Comparison of ENCODE assay signal across 22 mouse cellular contexts in the genomic region with DNA sequence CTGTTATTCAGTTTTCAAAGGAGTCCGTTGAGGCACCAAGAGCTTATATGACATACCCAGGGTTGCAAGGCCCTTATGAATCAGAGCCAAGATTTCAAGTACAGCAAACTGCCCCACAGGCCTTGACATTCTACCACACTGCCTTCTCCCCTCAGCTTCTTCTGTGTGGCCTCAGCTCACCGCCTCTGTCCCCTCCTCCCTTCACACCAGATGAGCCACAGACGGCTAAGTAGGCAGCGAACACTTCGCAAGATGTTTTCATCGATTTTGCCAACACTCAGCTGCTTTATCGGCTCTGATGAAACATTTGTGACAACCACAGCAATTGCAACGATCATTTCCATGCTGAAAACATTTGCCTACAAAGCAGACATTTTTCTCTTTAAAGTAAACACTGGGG.
DNase-seq lines count a peak whose midpoint lies in the region; TF ChIP-seq lines count a peak whose summit lies in the region.
"Had no signal": no experiment of that assay in that cellular context is flagged by ENCODE, and none has a peak within 500 bp of the region (broad histone marks: within the 10 kb centered on the region; RNA-seq: fewer than 3 reads in every experiment).

No protein-coding gene starts in this region.

- peak; percentile 7 for DNase-seq in right cerebral cortex, adult 18-20 months
- no peak for DNase-seq in right cerebral cortex, postnatal 36 days (ENCODE audit: low spot score in 2 of 2)
- DNase-seq in adrenal gland, postnatal 25 days = peak; percentile 33
- DNase-seq in layer of hippocampus, adult 2 months (ENCODE audit: low spot score in 2 of 2) = peak; percentile 34 to 56
- no peak for DNase-seq in kidney, adult 18-20 months
- DNase-seq in urinary bladder, adult 18-20 months (ENCODE audit: low spot score in 2 of 2) = no peak
- DNase-seq in gastrocnemius, adult 8-10 months (ENCODE audit: low spot score in 2 of 2) = no peak
- DNase-seq: cerebellum, adult 11 months; cerebellum, postnatal 10 days; heart, postnatal 4 days; kidney, adult 2 months; lung, adult 18-20 months; right cerebral cortex, postnatal 4 days; thymus, postnatal 36 days had no signal

- no peak overlapping the region for H3K27ac ChIP-seq in layer of hippocampus, adult 2 months
- H3K27ac ChIP-seq: embryonic facial prominence, embryonic 10.5 days; forebrain, embryonic 10.5 days; heart, embryonic 10.5 days; hindbrain, embryonic 14.5 days; kidney, postnatal 0 days; limb, embryonic 12.5 days; midbrain, embryonic 12.5 days; neural tube, embryonic 15.5 days had no signal

- H3K4me3 ChIP-seq in layer of hippocampus, adult 2 months = no peak overlapping the region
- H3K4me3 ChIP-seq: embryonic facial prominence, embryonic 10.5 days; forebrain, embryonic 10.5 days; heart, embryonic 10.5 days; limb, embryonic 12.5 days; midbrain, embryonic 12.5 days; neural tube, embryonic 15.5 days had no signal

- no peak for TF ChIP-seq CTCF in layer of hippocampus, adult 2 months (conservative IDR thresholded peaks at IDR 0.05)

Comparison
In these comparisons a context has a peak if more than half of its experiments do, and no peak if none do; other contexts are left out.
1. DNase-seq: peak in right cerebral cortex, adult 18-20 months (single experiment), adrenal gland, postnatal 25 days (single experiment) and layer of hippocampus, adult 2 months (2 of 2); none in right cerebral cortex, postnatal 36 days (0 of 2), kidney, adult 18-20 months (single experiment), urinary bladder, adult 18-20 months (0 of 2) and gastrocnemius, adult 8-10 months (0 of 2).